Mouse (Mus musculus): ENCODE results near the gene Mphosph8.
A peak's percentile ranks its signal among the peaks of the same experiment; 100 is the strongest.

Mphosph8 gene

GRCm38 (mm10) chr14:56667969-56668802, at the start of gene Mphosph8:
Gene Mphosph8 (plus strand): TSS chr14:56668248.
- peak; percentile 99 for DNase-seq (ENCODE audit: low spot score)

GRCm38 (mm10) chr14:56620425-56620824, 47.6 kb upstream of the Mphosph8 start:
- DNase-seq (ENCODE audit: low spot score), result no peak

DNA sequence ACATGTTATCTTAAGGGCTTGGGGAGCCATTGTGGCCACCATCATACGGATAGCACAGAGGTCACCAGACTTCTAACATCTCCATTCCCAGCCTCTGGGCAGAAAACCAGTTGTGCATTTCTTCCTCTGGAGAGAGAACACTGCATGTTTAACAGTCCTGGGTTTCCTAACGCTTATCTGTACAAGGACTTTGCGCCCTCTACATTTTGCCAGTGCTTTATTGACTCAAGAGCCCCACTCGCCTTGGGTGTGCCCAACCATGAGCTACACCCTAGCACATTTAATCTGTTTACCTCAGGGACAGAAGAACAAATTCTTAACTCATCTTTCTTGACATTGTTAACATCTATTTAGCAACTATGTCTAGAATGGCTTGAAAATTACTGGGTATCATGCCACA, 41.8 kb upstream of the Mphosph8 start:
- no peak for DNase-seq (ENCODE audit: low spot score)

- no peak for DNase-seq (ENCODE audit: low spot score)
Observed at GRCm38 (mm10) chr14:56628336-56628735, 39.7 kb upstream of the Mphosph8 start.

GRCm38 (mm10) chr14:56631109-56631508, 36.9 kb upstream of the Mphosph8 start:
- DNase-seq (ENCODE audit: low spot score), result no peak

GRCm38 (mm10) chr14:56647206-56647605, 20.8 kb upstream of the Mphosph8 start:
- DNase-seq (ENCODE audit: low spot score), result no peak

DNA sequence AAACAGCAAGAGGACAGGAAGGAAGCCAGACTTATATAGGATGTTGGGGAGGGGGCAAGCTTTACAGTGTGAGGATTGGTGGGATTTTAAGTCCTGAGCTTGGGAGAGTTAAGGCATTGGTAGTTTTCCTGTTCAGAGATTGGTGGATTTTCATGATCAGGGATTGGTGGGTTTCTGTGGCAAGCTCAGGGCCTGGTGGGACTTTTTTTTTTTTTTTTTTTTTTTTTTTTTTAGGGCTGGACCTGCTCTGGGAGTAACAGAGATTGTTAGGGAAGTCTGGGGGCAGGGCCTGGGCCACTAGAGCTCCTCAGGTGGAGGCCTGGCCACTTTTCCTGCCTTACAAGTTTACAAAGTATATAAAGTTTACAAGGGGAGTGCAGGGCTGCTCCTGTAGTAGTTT, 18.6 kb upstream of the Mphosph8 start:
- no peak for DNase-seq (ENCODE audit: low spot score)

DNA sequence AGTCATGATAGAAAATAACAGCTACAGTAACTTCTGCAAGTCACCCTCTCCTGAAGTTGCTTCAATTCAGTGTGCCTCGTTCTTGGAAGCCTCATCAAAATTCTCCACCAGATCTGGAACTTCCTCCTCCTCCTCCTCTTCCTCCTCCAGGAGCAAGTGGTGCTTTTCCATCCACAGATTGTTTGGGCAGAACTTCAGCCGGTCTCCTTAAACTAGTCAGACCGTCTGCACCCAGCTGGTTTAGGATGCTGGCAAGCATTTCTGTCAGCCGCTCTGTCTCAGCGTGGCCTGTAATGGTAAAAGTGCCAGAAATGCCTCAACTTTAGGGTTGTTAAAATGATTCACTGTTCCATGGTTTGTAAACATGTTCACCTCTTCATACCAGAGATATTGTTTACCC, 2.4 kb upstream of the Mphosph8 start:
- DNase-seq (ENCODE audit: low spot score), result no peak

DNA sequence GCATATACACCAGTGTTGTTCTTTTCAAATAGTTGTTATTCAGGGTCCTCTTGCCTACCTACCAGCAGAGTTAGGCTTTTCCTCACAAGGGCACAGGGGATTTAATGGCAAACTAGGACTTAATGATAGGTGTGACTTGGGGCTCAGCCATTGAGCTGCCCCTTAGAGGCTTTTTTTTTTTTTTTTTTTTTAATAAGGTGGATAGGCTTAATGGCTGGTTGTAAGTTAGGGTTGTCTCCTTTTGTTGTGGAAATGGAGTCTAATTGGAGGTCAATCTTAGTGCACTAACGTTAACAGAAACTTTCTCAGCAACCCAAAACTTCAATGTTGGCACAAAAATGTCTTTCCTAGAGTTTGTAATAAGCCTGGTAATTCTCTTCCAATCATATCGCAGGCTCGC, 1.1 kb upstream of the Mphosph8 start:
- no peak for DNase-seq (ENCODE audit: low spot score)

GRCm38 (mm10) chr14:56669046-56669620, 1.1 kb downstream of the Mphosph8 start:
- DNase-seq (ENCODE audit: low spot score), result peak; percentile 19

DNA sequence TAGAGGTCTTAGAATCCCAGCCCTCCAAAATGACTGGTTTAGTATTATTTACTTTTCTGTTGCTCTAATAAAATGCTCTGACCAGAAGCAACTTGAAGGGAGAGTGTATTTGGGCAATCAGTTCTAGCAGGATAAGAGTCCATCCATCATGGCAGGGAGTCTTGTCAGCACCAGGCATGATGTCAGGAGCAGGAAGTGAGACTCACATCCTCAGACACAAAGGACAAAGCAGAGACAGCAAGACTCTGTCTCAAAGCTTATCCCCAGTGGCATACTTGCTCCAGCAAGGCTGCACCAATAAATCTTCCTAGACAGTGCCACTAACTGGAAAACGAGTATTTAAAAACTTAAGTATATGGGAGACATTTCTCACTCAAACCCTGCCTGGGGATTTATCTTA, 17.4 kb downstream of the Mphosph8 start:
- DNase-seq (ENCODE audit: low spot score), result peak; percentile 51

DNA sequence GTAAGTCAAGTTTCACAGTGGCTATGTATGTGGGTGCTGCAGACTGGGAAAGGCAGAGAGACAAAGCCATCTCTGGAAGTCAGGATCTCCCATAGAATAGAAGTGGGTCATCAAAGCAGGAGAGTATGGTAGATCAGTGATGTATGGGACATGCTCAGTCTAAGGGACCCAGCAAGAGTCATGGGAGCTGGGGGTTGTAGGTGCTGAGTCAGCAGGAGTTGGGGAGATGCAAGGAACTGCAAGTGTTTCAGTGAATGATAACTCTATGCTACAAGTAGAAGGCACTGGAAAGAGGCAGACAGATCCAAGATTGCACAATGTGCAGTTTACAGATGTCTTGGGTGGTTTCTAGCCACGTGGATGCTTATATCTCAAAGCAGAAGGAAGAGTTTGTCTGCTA, 21.1 kb downstream of the Mphosph8 start:
- DNase-seq (ENCODE audit: low spot score), result no peak

DNA sequence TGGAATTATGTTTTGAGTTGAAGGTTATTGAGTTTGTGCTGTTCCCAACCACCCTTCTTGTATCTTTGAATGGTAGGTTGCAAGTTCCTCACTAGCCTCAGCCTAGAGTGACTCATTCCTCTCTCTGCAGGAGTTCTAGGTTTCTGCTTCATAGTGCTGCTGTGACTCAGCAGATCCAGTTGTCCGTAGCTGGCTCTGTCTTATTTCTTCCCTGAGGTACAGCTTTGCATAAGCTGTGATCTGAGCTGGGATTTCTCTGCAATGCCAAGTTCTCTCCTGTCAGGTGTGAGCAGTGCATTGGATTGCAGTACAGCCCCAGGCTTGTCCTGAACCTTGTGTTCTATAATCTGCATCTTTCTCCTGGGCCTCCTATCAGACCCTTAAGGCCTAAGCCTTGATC, 21.7 kb downstream of the Mphosph8 start:
- DNase-seq (ENCODE audit: low spot score), result no peak

DNA sequence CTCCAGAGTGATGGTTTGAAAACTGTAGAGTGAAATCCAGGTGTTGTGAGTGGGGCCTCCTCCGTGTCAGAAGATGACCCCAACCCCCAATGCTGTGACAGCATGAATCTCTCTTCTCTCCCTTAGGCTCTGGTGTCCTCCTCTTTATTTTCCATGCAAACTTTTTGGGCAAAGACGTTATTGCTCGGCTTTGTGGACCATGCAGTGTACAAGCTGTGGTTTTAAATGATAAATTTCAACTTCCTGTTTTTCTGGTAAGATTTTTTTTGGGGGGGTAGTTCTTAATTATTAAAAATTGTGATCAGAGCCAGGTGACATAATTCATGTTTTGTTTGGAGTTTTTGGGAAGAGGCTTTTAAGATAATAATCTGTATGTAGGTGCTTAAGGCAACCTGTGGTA, 27.4 kb downstream of the Mphosph8 start:
- no peak for DNase-seq (ENCODE audit: low spot score)

DNA sequence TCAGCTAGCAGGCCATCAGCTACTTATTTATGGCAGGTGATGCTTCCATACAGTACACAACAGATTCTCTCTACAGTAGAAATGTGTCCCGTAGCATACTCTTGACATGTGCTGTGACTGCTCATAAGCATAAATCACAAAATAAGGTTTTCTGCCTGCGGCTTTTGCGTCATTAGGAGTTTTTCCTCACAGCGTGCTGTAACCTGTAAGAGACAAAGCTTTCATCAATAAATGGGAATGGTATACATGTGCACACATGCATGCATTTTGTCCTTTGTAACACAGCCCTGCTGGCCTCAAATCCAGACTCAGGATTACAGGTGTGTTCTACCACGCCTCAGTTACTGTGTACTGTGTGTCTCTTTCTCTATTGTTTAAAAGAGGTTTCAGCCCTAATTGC, 29.8 kb downstream of the Mphosph8 start:
- no peak for DNase-seq (ENCODE audit: low spot score)

- DNase-seq (ENCODE audit: low spot score), result no peak
Observed at GRCm38 (mm10) chr14:56702644-56703043, 34.6 kb downstream of the Mphosph8 start.

DNA sequence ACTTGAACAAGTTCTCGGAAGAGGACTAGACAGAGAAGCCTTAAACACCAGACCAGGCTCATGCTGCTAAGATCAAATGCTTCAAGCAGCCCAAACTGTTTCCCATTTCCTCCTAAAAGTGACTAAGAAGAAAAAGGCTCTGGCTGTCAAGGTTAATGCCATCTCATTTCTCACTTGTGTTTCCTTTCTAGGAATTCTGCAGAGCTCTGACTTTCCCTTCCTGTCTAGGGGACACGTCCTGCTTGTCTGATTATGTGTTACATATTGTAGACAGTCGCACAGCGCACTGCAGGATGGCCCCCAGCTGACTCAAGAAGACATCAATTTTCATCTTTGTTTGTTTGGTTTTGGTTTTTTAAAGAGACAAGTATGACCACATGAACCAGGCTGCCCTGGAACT, 37.6 kb downstream of the Mphosph8 start:
- no peak for DNase-seq (ENCODE audit: low spot score)

DNA sequence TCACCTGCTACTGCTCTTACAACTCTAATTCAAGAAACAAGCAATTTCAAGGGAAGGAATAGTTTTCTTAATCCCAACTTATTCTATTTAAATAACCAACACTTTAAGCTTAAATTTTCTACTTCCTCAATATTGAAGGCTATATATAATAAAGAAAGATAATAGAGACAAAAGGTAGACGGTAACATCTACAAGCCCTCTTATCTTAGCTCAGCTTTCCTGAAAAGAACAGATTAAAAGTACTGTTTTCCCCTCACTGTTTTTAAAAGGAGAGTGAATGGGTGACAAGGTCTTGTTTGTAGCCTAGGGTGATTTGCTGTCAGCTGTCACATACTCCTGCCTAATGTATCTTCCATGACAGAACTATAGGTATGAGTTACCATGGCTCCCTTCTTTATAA, 58.4 kb downstream of the Mphosph8 start:
- DNase-seq (ENCODE audit: low spot score), result no peak

GRCm38 (mm10) chr14:56740175-56740574, 72.1 kb downstream of the Mphosph8 start:
- DNase-seq (ENCODE audit: low spot score), result peak; percentile 11

All from embryo, embryonic 10 days (tissue).